Mouse (Mus musculus) stomach, embryonic 14.5 days (tissue): Measurements from ENCODE around the gene Fkbp2. TPM values are rescaled to one million over a fixed set of nuclear protein-coding genes. Genes with fewer than 3 reads are reported as not detected.
A peak's percentile ranks its signal among the peaks of the same experiment; 100 is the strongest.

Experiments
- ATAC-seq: fragments of 200-750 bp; cut with Nextera tagmentation; 2 replicates; pipeline ENCODE4 v1.8.0; 2017; ENCODE audit warnings: low read depth, moderate TSS enrichment; ENCODE audit not compliant: insufficient number of reproducible peaks, insufficient read depth, low FRiP score
- H3K27ac ChIP-seq: fragments of 300-500 bp; sonication (generic); 2 replicates; pipeline ENCODE4 v1.5.1; 2014; ENCODE audit warnings: mild to moderate bottlenecking, low read length, moderate library complexity, mixed read lengths
- H3K27me3 ChIP-seq: fragments of 300-500 bp; sonication (generic); 2 replicates; pipeline ENCODE4 v1.6.1; 2014; ENCODE audit warnings: low read length, control low read depth, mixed read lengths; ENCODE audit not compliant: control insufficient read depth, insufficient read depth
- H3K36me3 ChIP-seq: fragments of 300-500 bp; sonication (generic); 2 replicates; pipeline ENCODE4 v1.6.1; 2014; ENCODE audit warnings: mild to moderate bottlenecking, control low read depth, low read length, moderate library complexity, mixed read lengths; ENCODE audit not compliant: control insufficient read depth, insufficient read depth
- H3K4me1 ChIP-seq: fragments of 300-500 bp; sonication (generic); 2 replicates; pipeline ENCODE4 v1.6.1; 2014; ENCODE audit warnings: low read length, control low read depth, mixed read lengths; ENCODE audit not compliant: control insufficient read depth, insufficient read depth
- H3K4me2 ChIP-seq: fragments of 300-500 bp; sonication (generic); replicated peaks from 2 replicates; pipeline ENCODE4 v1.6.1; 2014; ENCODE audit warnings: low read depth, low read length, control low read depth
- H3K4me3 ChIP-seq: fragments of 300-500 bp; sonication (generic); 2 replicates; pipeline ENCODE4 v1.5.1; 2014; ENCODE audit warnings: low read depth, low read length, control low read depth
- H3K9ac ChIP-seq: fragments of 300-500 bp; sonication (generic); replicated peaks from 2 replicates; pipeline ENCODE4 v1.6.1; 2014; ENCODE audit warnings: low read depth, mild to moderate bottlenecking, control low read depth, low read length, moderate library complexity, mixed read lengths
- H3K9me3 ChIP-seq: fragments of 300-500 bp; sonication (generic); 2 replicates; pipeline ENCODE4 v1.6.1; 2016; ENCODE audit warnings: low read depth, low read length, control low read depth; ENCODE audit not compliant: control insufficient read depth
- WGBS: fragments of 180-500 bp; shearing (Covaris S2); extraction: QIAGEN DNeasy Blood & Tissue Kit; methylation state at CpG from one replicate; pipeline ENCODE4 v1.1.7; 2014; 5-methylcytosine and 5-hydroxymethylcytosine counted together
- polyA plus RNA-seq: library from polyadenylated mRNA; unstranded; fragments of >200 nt; fragmentation: Nextera tagmentation; extraction: Ambion mirVana; gene quantifications from 2 replicates; pipeline ENCODE4 v1.2.1, GENCODE M21; 2014

Fkbp2 gene
- polyA plus RNA-seq, 1 experiment from 2014 or later, result 94.1 TPM

- H3K9me3 ChIP-seq, result no peaks in the 10 kb centered on the region
- H3K9ac ChIP-seq, result peak within 1 kb of the TSS; percentile 30; the same call in 1 of the 2 replicates
- H3K4me2 ChIP-seq, result peak within 1 kb of the TSS; percentile 83
- WGBS, result 11% methylated on average over 23 of the region's 23 CpGs
- H3K36me3 ChIP-seq, result no peaks in the 10 kb centered on the region
- no peak for ATAC-seq
- H3K4me1 ChIP-seq, result peaks cover 10% of the 10 kb centered on the region; the same call in 1 of the 2 replicates
- no peak within 1 kb of the TSS for H3K27ac ChIP-seq
- H3K4me3 ChIP-seq, result peak within 1 kb of the TSS; percentile 42
- H3K27me3 ChIP-seq, result peaks cover 39% of the 10 kb centered on the region
Observed at GRCm38 (mm10) chr19:6934195-6934977, 45.9 kb downstream of the Fkbp2 start, which contains the start of gene Kcnk4. Gene Kcnk4, minus strand, starts transcription at chr19:6934515.

GRCm38 (mm10) chr19:6933436-6934194 lies 46.7 kb downstream of the Fkbp2 start:
- H3K4me1 ChIP-seq, result peaks cover 10% of the 10 kb centered on the region; the same call in 1 of the 2 replicates
- no peak overlapping the region for H3K27ac ChIP-seq
- no peak for ATAC-seq
- no peaks in the 10 kb centered on the region for H3K9me3 ChIP-seq
- peak overlapping the region; percentile 30; the same call in 1 of the 2 replicates for H3K9ac ChIP-seq
- WGBS, result 5% methylated on average over 58 of the region's 58 CpGs
- no peaks in the 10 kb centered on the region for H3K36me3 ChIP-seq
- peaks cover 39% of the 10 kb centered on the region for H3K27me3 ChIP-seq
- peak overlapping the region; percentile 42 for H3K4me3 ChIP-seq
- peak overlapping the region; percentile 83 for H3K4me2 ChIP-seq

GRCm38 (mm10) chr19:6933102-6933435 lies 47.2 kb downstream of the Fkbp2 start:
- 30% methylated on average over 4 of the region's 4 CpGs for WGBS
- H3K27me3 ChIP-seq, result peaks cover 39% of the 10 kb centered on the region
- H3K4me1 ChIP-seq, result peaks cover 10% of the 10 kb centered on the region; the same call in 1 of the 2 replicates
- no peak overlapping the region for H3K4me3 ChIP-seq
- H3K36me3 ChIP-seq, result no peaks in the 10 kb centered on the region
- 0 out of 2 replicates have a peak overlapping the region, but pooled peaks have one; percentile 83 for H3K4me2 ChIP-seq
- no peak for ATAC-seq
- H3K9me3 ChIP-seq, result no peaks in the 10 kb centered on the region
- no peak overlapping the region for H3K9ac ChIP-seq
- no peak overlapping the region for H3K27ac ChIP-seq

GRCm38 (mm10) chr19:6932018-6932417 lies 48.3 kb downstream of the Fkbp2 start:
- peaks cover 10% of the 10 kb centered on the region; the same call in 1 of the 2 replicates for H3K4me1 ChIP-seq
- no peaks in the 10 kb centered on the region for H3K9me3 ChIP-seq
- H3K27ac ChIP-seq, result no peak overlapping the region
- H3K4me2 ChIP-seq, result no peak overlapping the region
- no peaks in the 10 kb centered on the region for H3K36me3 ChIP-seq
- ATAC-seq, result no peak
- 44% methylated on average over 1 of the region's 1 CpGs for WGBS
- no peak overlapping the region for H3K9ac ChIP-seq
- H3K27me3 ChIP-seq, result peaks cover 44% of the 10 kb centered on the region
- H3K4me3 ChIP-seq, result no peak overlapping the region

GRCm38 (mm10) chr19:6931002-6931401 lies 49.3 kb downstream of the Fkbp2 start:
- WGBS, result 6% methylated on average over 2 of the region's 2 CpGs
- Histone ChIP-seq H3K9me3 (no peaks in the 10 kb centered on the region), H3K36me3 (no peaks in the 10 kb centered on the region), H3K4me2 (no peak overlapping the region), H3K27me3 (peaks cover 51% of the 10 kb centered on the region), H3K27ac (no peak overlapping the region), H3K4me1 (peaks cover 10% of the 10 kb centered on the region), H3K9ac (no peak overlapping the region), H3K4me3 (no peak overlapping the region)
- no peak for ATAC-seq

- no peak overlapping the region for H3K4me2 ChIP-seq
- H3K9me3 ChIP-seq, result no peaks in the 10 kb centered on the region
- H3K4me1 ChIP-seq, result peaks cover 4% of the 10 kb centered on the region
- H3K36me3 ChIP-seq, result no peaks in the 10 kb centered on the region
- H3K27ac ChIP-seq, result no peak overlapping the region
- no peak overlapping the region for H3K9ac ChIP-seq
- ATAC-seq, result no peak
- 17% methylated on average over 9 of the region's 9 CpGs for WGBS
- peaks cover 44% of the 10 kb centered on the region for H3K27me3 ChIP-seq
- H3K4me3 ChIP-seq, result 0 out of 2 replicates have a peak overlapping the region, but pooled peaks have one; percentile 3
Observed at GRCm38 (mm10) chr19:6928080-6928479, 52.2 kb downstream of the Fkbp2 start.

Other genes with a start within 250 kb of the Fkbp2 start
- 24.2 and 26.1 TPM in 2 replicates for gene Rps6ka4, start 139.9 kb downstream of the Fkbp2 start, polyA plus RNA-seq
- 0.59 and 0.80 TPM in 2 replicates for gene Ccdc88b, start 122.3 kb downstream of the Fkbp2 start, polyA plus RNA-seq
- gene Trmt112, start 70.8 kb downstream of the Fkbp2 start, polyA plus RNA-seq, result 152 and 158 TPM in 2 replicates
- gene Prdx5, start 70.4 kb downstream of the Fkbp2 start, polyA plus RNA-seq, result 166 and 172 TPM in 2 replicates
- 6.5 and 6.8 TPM in 2 replicates for gene Esrra, start 58.7 kb downstream of the Fkbp2 start, polyA plus RNA-seq
- gene Catsperz, start 55.1 kb downstream of the Fkbp2 start, polyA plus RNA-seq, result 1.5 and 1.8 TPM in 2 replicates
- 0.35 and 0.95 TPM in 2 replicates for gene Kcnk4, start 46.0 kb downstream of the Fkbp2 start, polyA plus RNA-seq
- 69.1 and 70.8 TPM in 2 replicates for gene Bad, start 38.6 kb downstream of the Fkbp2 start, polyA plus RNA-seq
- 21.8 and 24.8 TPM in 2 replicates for gene Gpr137, start 38.0 kb downstream of the Fkbp2 start, polyA plus RNA-seq
- gene Ppp1r14b, start 5.5 kb downstream of the Fkbp2 start, polyA plus RNA-seq, result 99.5 and 103 TPM in 2 replicates
- 50.6 and 56.1 TPM in 2 replicates for gene Plcb3, start 4.0 kb downstream of the Fkbp2 start, polyA plus RNA-seq
- gene Vegfb, start 7.2 kb upstream of the Fkbp2 start, polyA plus RNA-seq, result 38.5 and 44.7 TPM in 2 replicates
- 23.8 and 31.2 TPM in 2 replicates for gene Dnajc4, start 12.1 kb upstream of the Fkbp2 start, polyA plus RNA-seq
- gene Nudt22, start 15.6 kb upstream of the Fkbp2 start, polyA plus RNA-seq, result 15.3 and 19.6 TPM in 2 replicates
- 9.6 and 11.5 TPM in 2 replicates for gene Trpt1, start 15.6 kb upstream of the Fkbp2 start, polyA plus RNA-seq
- 8.2 and 8.3 TPM in 2 replicates for gene Fermt3, start 39.0 kb upstream of the Fkbp2 start, polyA plus RNA-seq
- gene Stip1, start 59.5 kb upstream of the Fkbp2 start, polyA plus RNA-seq, result 201 and 210 TPM in 2 replicates
- 7.7 and 8.3 TPM in 2 replicates for gene Macrod1, start 76.3 kb upstream of the Fkbp2 start, polyA plus RNA-seq
- gene Flrt1, start 125.2 kb upstream of the Fkbp2 start, polyA plus RNA-seq, result 7.4 and 9.2 TPM in 2 replicates
- 222 and 238 TPM in 2 replicates for gene Otub1, start 225.8 kb upstream of the Fkbp2 start, polyA plus RNA-seq
- 1,044 and 1,144 TPM in 2 replicates for gene Cox8a, start 237.1 kb upstream of the Fkbp2 start, polyA plus RNA-seq